Mouse (Mus musculus): Measurements from ENCODE around the gene B4galnt3.

GRCm38 (mm10) chr6:120274181-120274580 lies 20.2 kb downstream of the B4galnt3 start:
- no peak for TF ChIP-seq EP300 (IDR thresholded peaks at IDR 0.05; ENCODE audit: insufficient read depth, low read depth, low read length)
- TF ChIP-seq CTCF (IDR thresholded peaks at IDR 0.05; ENCODE audit: low read depth, low read length), result no peak

All from ES-Bruce4 (cell line).